Mouse (Mus musculus) embryonic fibroblast, embryonic 13.5 days (primary cell): ENCODE measurements around the gene Cd34.

Source experiments
- CTCF ChIP-seq: IDR thresholded peaks from 2 replicates; pipeline ENCODE4 v1.5.1; 2011; ENCODE audit warnings: mild to moderate bottlenecking, control low read depth, low read length, moderate library complexity, borderline replicate concordance; ENCODE audit not compliant: insufficient read depth
- POLR2A ChIP-seq: IDR thresholded peaks from 2 replicates; pipeline ENCODE4 v1.6.1; 2011; ENCODE audit warnings: low read depth, mild to moderate bottlenecking, control low read depth, low read length, moderate library complexity

DNA sequence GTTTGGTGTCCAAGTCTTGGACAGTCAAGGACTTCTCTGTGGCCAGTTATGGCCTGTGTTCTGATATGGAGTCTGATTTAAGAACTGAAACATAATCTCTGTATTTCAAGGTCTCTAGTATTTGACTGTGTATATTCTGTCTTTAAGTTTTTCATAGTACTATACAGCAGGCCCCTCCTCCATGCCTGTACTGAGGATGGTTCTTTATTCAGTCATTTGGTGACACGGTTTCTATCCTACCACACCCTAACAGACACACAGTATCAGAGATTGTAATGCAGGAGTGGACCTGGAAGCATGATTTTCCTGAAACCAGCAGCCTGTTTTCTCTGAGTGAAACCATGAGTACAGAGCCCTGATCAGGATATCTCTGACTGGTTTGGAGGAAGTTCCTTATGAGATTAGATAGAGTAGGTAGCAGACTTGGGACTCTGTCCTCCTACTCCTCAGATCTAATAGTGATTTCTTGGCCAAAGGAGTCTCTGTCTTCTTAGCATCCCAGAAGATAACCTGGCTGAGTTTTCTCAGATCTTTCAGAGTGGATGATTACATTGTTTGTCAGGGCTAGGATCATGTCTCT, 54.9 kb downstream of the Cd34 start:
- TF ChIP-seq CTCF: no peak
- no peak for TF ChIP-seq POLR2A
